Mouse (Mus musculus) cerebellum, adult 9-10 months (tissue): ENCODE results near the gene Ncf2.

Experiments
- DNase-seq: peaks from one replicate; pipeline ENCODE4 v3.0.0; 2022

Gene Ncf2

GRCm38 (mm10) chr1:152835061-152835460 is 35.1 kb downstream of the Ncf2 start:
- no peak for DNase-seq

- DNase-seq = no peak
Measured at GRCm38 (mm10) chr1:152838026-152838702, 38.2 kb downstream of the Ncf2 start.

- DNase-seq = no peak
Measured at GRCm38 (mm10) chr1:152838841-152839240, 38.8 kb downstream of the Ncf2 start.

- DNase-seq = no peak
Measured at GRCm38 (mm10) chr1:152840343-152840742, 40.3 kb downstream of the Ncf2 start.

- no peak for DNase-seq
Measured at GRCm38 (mm10) chr1:152841057-152841456, 41.1 kb downstream of the Ncf2 start.

- DNase-seq = no peak
Measured at GRCm38 (mm10) chr1:152844634-152845033, 44.6 kb downstream of the Ncf2 start.

GRCm38 (mm10) chr1:152845211-152845730 is 45.3 kb downstream of the Ncf2 start:
- no peak for DNase-seq

GRCm38 (mm10) chr1:152846856-152847255 is 46.9 kb downstream of the Ncf2 start:
- DNase-seq = no peak

GRCm38 (mm10) chr1:152869901-152870300 is 69.9 kb downstream of the Ncf2 start:
- no peak for DNase-seq

- no peak for DNase-seq
Measured at GRCm38 (mm10) chr1:152871031-152871430, 71.0 kb downstream of the Ncf2 start.
